Mouse (Mus musculus) adrenal gland, postnatal 0 days (tissue): ENCODE measurements around the gene Olfr1495. TPM values are rescaled to one million over a fixed set of nuclear protein-coding genes. Genes with fewer than 3 reads are reported as not detected.

Experiments used
- polyA plus RNA-seq: library from polyadenylated mRNA; unstranded; fragments of >200 nt; fragmentation: Nextera tagmentation; extraction: Ambion mirVana; gene quantifications from 2 replicates; pipeline ENCODE4 v1.2.1, GENCODE M21; 2015

Olfr1495 gene
- polyA plus RNA-seq, result not detected in 2 replicates

GRCm38 (mm10) chr19:13764306-13764705 lies at the start of gene Olfr1495:
TSS of gene Olfr1495 (plus strand) at chr19:13764606.

GRCm38 (mm10) chr19:13722978-13723377 lies 41.4 kb upstream of the Olfr1495 start, which contains the start of gene Olfr1493-ps1:
TSS of gene Olfr1493-ps1 (plus strand) at chr19:13723278.

GRCm38 (mm10) chr19:13739428-13739827 lies 25.0 kb upstream of the Olfr1495 start, which contains the start of gene Olfr1494:
TSS of gene Olfr1494 (plus strand) at chr19:13739728.

GRCm38 (mm10) chr19:13777578-13777977 lies 13.2 kb downstream of the Olfr1495 start, which contains the start of gene Olfr1496:
TSS of gene Olfr1496 (plus strand) at chr19:13777878.

DNA sequence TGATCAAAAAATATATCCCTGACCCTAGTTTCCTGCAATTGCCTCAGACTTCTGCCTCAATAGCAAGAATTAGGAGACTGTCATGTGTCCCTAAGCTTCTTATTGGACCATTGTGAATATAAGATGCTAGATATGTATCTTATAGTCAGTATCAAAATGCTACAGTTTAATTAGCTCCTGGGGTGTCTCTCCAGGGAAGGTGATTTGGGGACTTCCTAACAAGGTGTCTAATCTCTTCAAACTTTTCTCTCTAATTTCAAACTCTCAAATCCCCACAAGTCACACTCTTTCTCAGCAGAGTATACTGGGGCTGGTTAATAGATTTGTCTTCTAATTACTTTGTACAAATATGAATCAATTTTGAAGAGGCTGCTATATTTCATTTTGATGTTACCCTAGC lies 33.7 kb downstream of the Olfr1495 start, which contains the start of gene Olfr1497:
Olfr1497 (minus strand) TSS at position 101 of the 400 bp plus-strand sequence.

DNA sequence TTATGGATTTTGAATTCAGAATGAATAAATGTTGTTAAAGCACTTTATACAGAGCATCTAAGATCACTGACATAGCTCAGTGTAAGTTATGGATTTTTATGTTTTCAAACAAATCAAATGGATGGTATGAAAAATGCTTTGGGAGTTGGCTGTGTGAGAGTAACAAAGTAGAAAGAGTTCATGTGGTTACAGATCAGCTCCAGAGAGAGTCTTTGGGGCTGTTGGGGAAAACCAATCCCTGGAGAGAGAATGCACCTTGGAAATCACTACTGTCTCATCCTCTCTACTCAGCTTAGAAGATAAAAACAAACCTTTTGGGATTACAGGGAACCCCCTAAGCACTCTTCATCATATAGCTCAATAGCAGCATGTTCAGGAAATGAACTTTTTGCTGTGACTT lies 54.9 kb downstream of the Olfr1495 start, which contains the start of gene Olfr1499:
Olfr1499 (minus strand) TSS at position 101 of the 400 bp plus-strand sequence.

Other genes with a start within 250 kb of the Olfr1495 start
- not detected in 2 replicates for gene Olfr1480, start 236.7 kb upstream of the Olfr1495 start, polyA plus RNA-seq
- gene Olfr1484, start 181.1 kb upstream of the Olfr1495 start, polyA plus RNA-seq, result not detected in 2 replicates
- not detected in 2 replicates for gene Olfr1487, start 147.2 kb upstream of the Olfr1495 start, polyA plus RNA-seq
- not detected in 2 replicates for gene Olfr1489, start 133.0 kb upstream of the Olfr1495 start, polyA plus RNA-seq
- not detected in 2 replicates for gene Olfr1490, start 113.5 kb upstream of the Olfr1495 start, polyA plus RNA-seq
- not detected in 2 replicates for gene Olfr1491, start 67.3 kb upstream of the Olfr1495 start, polyA plus RNA-seq
- gene Olfr1493-ps1, start 41.3 kb upstream of the Olfr1495 start, polyA plus RNA-seq, result not detected in 2 replicates
- not detected in 2 replicates for gene Olfr1494, start 24.9 kb upstream of the Olfr1495 start, polyA plus RNA-seq
- not detected in 2 replicates for gene Olfr1496, start 13.3 kb downstream of the Olfr1495 start, polyA plus RNA-seq
- not detected in 2 replicates for gene Olfr1497, start 33.6 kb downstream of the Olfr1495 start, polyA plus RNA-seq
- not detected in 2 replicates for gene Olfr1499, start 54.8 kb downstream of the Olfr1495 start, polyA plus RNA-seq
- not detected in 2 replicates for gene Olfr1500, start 65.9 kb downstream of the Olfr1495 start, polyA plus RNA-seq
- not detected in 2 replicates for gene Olfr1501, start 86.1 kb downstream of the Olfr1495 start, polyA plus RNA-seq
- gene Olfr1502, start 97.2 kb downstream of the Olfr1495 start, polyA plus RNA-seq, result not detected in 2 replicates
- gene Olfr1504, start 133.3 kb downstream of the Olfr1495 start, polyA plus RNA-seq, result not detected in 2 replicates
- gene Olfr1505, start 148.9 kb downstream of the Olfr1495 start, polyA plus RNA-seq, result not detected in 2 replicates